Mouse (Mus musculus) hindbrain, embryonic 11.5 days (tissue): Measurements from ENCODE around the gene Sec1. TPM values are rescaled to one million over a fixed set of nuclear protein-coding genes. Genes with fewer than 3 reads are reported as not detected.
A peak's percentile ranks its signal among the peaks of the same experiment; 100 is the strongest.

Experiments
- ATAC-seq: fragments of 200-750 bp; cut with Nextera tagmentation; 2 replicates; pipeline ENCODE4 v1.8.0; 2017; ENCODE audit warnings: mild to moderate bottlenecking, moderate TSS enrichment, moderate library complexity; ENCODE audit not compliant: low FRiP score
- DNase-seq: peaks from one replicate; pipeline ENCODE4 v3.0.0-alpha.2; 2015; ENCODE audit warnings: low spot score
- H3K27ac ChIP-seq: fragments of 300-500 bp; sonication (generic); 2 replicates; pipeline ENCODE4 v1.5.1; 2014; ENCODE audit warnings: mild to moderate bottlenecking, low read depth, low read length
- H3K27me3 ChIP-seq: fragments of 300-500 bp; sonication (generic); 2 replicates; pipeline ENCODE4 v1.6.1; 2014; ENCODE audit warnings: mild to moderate bottlenecking, low read length, moderate library complexity, mixed read lengths; ENCODE audit not compliant: control insufficient read depth, insufficient read depth
- H3K36me3 ChIP-seq: fragments of 300-500 bp; sonication (generic); 2 replicates; pipeline ENCODE4 v1.6.1; 2014; ENCODE audit warnings: mild to moderate bottlenecking, low read length, moderate library complexity, mixed read lengths; ENCODE audit not compliant: control insufficient read depth, insufficient read depth
- H3K4me1 ChIP-seq: fragments of 300-500 bp; sonication (generic); replicated peaks from 2 replicates; pipeline ENCODE4 v1.6.1; 2014; ENCODE audit warnings: low read length, mixed read lengths; ENCODE audit not compliant: control insufficient read depth, insufficient read depth
- H3K4me2 ChIP-seq: fragments of 300-500 bp; sonication (generic); replicated peaks from 2 replicates; pipeline ENCODE4 v1.6.1; 2014; ENCODE audit warnings: mild to moderate bottlenecking, low read depth, low read length
- H3K4me3 ChIP-seq: fragments of 300-500 bp; sonication (generic); 2 replicates; pipeline ENCODE4 v1.5.1; 2014; ENCODE audit warnings: low read depth, low read length
- H3K9ac ChIP-seq: fragments of 300-500 bp; sonication (generic); 2 replicates; pipeline ENCODE4 v1.6.1; 2014; ENCODE audit warnings: low read depth, low read length
- H3K9me3 ChIP-seq: fragments of 300-500 bp; sonication (generic); 2 replicates; pipeline ENCODE4 v1.6.1; 2016; ENCODE audit warnings: low read length; ENCODE audit not compliant: control insufficient read depth
- WGBS: fragments of 180-500 bp; shearing (Covaris S2); extraction: QIAGEN DNeasy Blood & Tissue Kit; methylation state at CpG from one replicate; pipeline ENCODE4 v1.1.7; 2014; 5-methylcytosine and 5-hydroxymethylcytosine counted together
- polyA plus RNA-seq: library from polyadenylated mRNA; unstranded; fragments of >200 nt; fragmentation: Nextera tagmentation; extraction: Ambion mirVana; gene quantifications from 2 replicates; pipeline ENCODE4 v1.2.1, GENCODE M21; 2014

Gene Sec1
- polyA plus RNA-seq, 1 experiment from 2014 or later: 0.29 TPM

- Histone ChIP-seq H3K9ac (peak within 1 kb of the TSS; percentile 50; the same call in 1 of the 2 replicates), H3K9me3 (no peaks in the 10 kb centered on the region), H3K27me3 (peaks cover 7% of the 10 kb centered on the region), H3K27ac (peak within 1 kb of the TSS; percentile 81), H3K36me3 (no peaks in the 10 kb centered on the region), H3K4me3 (peak within 1 kb of the TSS; percentile 54), H3K4me2 (peak within 1 kb of the TSS; percentile 95), H3K4me1 (peaks cover 46% of the 10 kb centered on the region)
- peak; percentile 83 for ATAC-seq
- under 1% methylated on average over 35 of the region's 36 CpGs for WGBS
- DNase-seq: peak; percentile 98
These were observed 10.7 kb upstream of the Sec1 start, which contains the start of gene Dbp for GRCm38 (mm10) chr7:45704730-45705442. Dbp (plus strand) TSS chr7:45705088.

GRCm38 (mm10) chr7:45704046-45704559, 9.9 kb upstream of the Sec1 start:
- ATAC-seq: peak; percentile 62
- WGBS: 1% methylated on average over 13 of the region's 13 CpGs
- peaks cover 13% of the 10 kb centered on the region for H3K27me3 ChIP-seq
- peak overlapping the region; percentile 81 for H3K27ac ChIP-seq
- H3K4me2 ChIP-seq: peak overlapping the region; percentile 95
- no peaks in the 10 kb centered on the region for H3K36me3 ChIP-seq
- peaks cover 39% of the 10 kb centered on the region for H3K4me1 ChIP-seq
- H3K9me3 ChIP-seq: no peaks in the 10 kb centered on the region
- DNase-seq: peak; percentile 80
- peak overlapping the region; percentile 39 for H3K4me3 ChIP-seq
- H3K9ac ChIP-seq: peak overlapping the region; percentile 50; the same call in 1 of the 2 replicates

GRCm38 (mm10) chr7:45703521-45704033, 9.4 kb upstream of the Sec1 start:
- Histone ChIP-seq H3K9ac (peak overlapping the region; percentile 50; the same call in 1 of the 2 replicates), H3K36me3 (no peaks in the 10 kb centered on the region), H3K9me3 (no peaks in the 10 kb centered on the region), H3K27me3 (peaks cover 18% of the 10 kb centered on the region), H3K4me2 (peak overlapping the region; percentile 95), H3K4me3 (peak overlapping the region; percentile 39), H3K27ac (peak overlapping the region; percentile 81), H3K4me1 (peaks cover 35% of the 10 kb centered on the region)
- 45% methylated on average over 12 of the region's 12 CpGs for WGBS
- ATAC-seq (no peak), DNase-seq (no peak)

- Histone ChIP-seq H3K4me3 (no peak overlapping the region), H3K9ac (no peak overlapping the region), H3K27me3 (peaks cover 20% of the 10 kb centered on the region), H3K4me1 (peaks cover 30% of the 10 kb centered on the region), H3K27ac (no peak overlapping the region), H3K36me3 (no peaks in the 10 kb centered on the region), H3K4me2 (no peak overlapping the region), H3K9me3 (no peaks in the 10 kb centered on the region)
- 89% methylated on average over 17 of the region's 17 CpGs for WGBS
- DNase-seq (no peak), ATAC-seq (no peak)
These were observed 8.8 kb upstream of the Sec1 start for GRCm38 (mm10) chr7:45702809-45703520.

- H3K9ac ChIP-seq: no peak overlapping the region
- H3K36me3 ChIP-seq: no peaks in the 10 kb centered on the region
- no peak overlapping the region for H3K27ac ChIP-seq
- H3K9me3 ChIP-seq: no peaks in the 10 kb centered on the region
- peaks cover 24% of the 10 kb centered on the region for H3K4me1 ChIP-seq
- WGBS: 90% methylated on average over 11 of the region's 11 CpGs
- peaks cover 20% of the 10 kb centered on the region for H3K27me3 ChIP-seq
- no peak overlapping the region for H3K4me3 ChIP-seq
- DNase-seq (no peak), ATAC-seq (no peak)
- no peak overlapping the region for H3K4me2 ChIP-seq
These were observed 8.1 kb upstream of the Sec1 start for GRCm38 (mm10) chr7:45702316-45702715.

- Histone ChIP-seq H3K27ac (no peak overlapping the region), H3K9ac (no peak overlapping the region), H3K4me3 (no peak overlapping the region), H3K4me2 (no peak overlapping the region; the same call in 1 of the 2 replicates), H3K27me3 (peaks cover 20% of the 10 kb centered on the region), H3K4me1 (peaks cover 23% of the 10 kb centered on the region), H3K9me3 (no peaks in the 10 kb centered on the region), H3K36me3 (no peaks in the 10 kb centered on the region)
- DNase-seq: no peak
- 83% methylated on average over 11 of the region's 11 CpGs for WGBS
- no peak for ATAC-seq
These were observed 7.4 kb upstream of the Sec1 start for GRCm38 (mm10) chr7:45701607-45702006.

- Histone ChIP-seq H3K36me3 (no peaks in the 10 kb centered on the region), H3K9ac (peak overlapping the region; percentile 46; the same call in 1 of the 2 replicates), H3K4me3 (peak overlapping the region; percentile 33), H3K27ac (no peak overlapping the region; the same call in 1 of the 2 replicates), H3K9me3 (no peaks in the 10 kb centered on the region), H3K4me2 (peak overlapping the region; percentile 58), H3K27me3 (peaks cover 20% of the 10 kb centered on the region), H3K4me1 (peaks cover 18% of the 10 kb centered on the region)
- 29% methylated on average over 11 of the region's 11 CpGs for WGBS
- ATAC-seq: no peak
- no peak for DNase-seq
These were observed 6.9 kb upstream of the Sec1 start for GRCm38 (mm10) chr7:45701072-45701471.

- H3K36me3 ChIP-seq: no peaks in the 10 kb centered on the region
- peak overlapping the region; percentile 58 for H3K4me2 ChIP-seq
- H3K9ac ChIP-seq: peak overlapping the region; percentile 29
- H3K4me3 ChIP-seq: peak overlapping the region; percentile 33
- DNase-seq (peak; percentile 85), ATAC-seq (peak; percentile 17; the same call in 1 of the 2 replicates)
- H3K27ac ChIP-seq: no peak overlapping the region
- H3K4me1 ChIP-seq: peaks cover 14% of the 10 kb centered on the region
- H3K9me3 ChIP-seq: no peaks in the 10 kb centered on the region
- WGBS: under 1% methylated on average over 17 of the region's 20 CpGs
- peaks cover 20% of the 10 kb centered on the region for H3K27me3 ChIP-seq
These were observed 6.3 kb upstream of the Sec1 start for GRCm38 (mm10) chr7:45700301-45701015.
